Mouse (Mus musculus) midbrain, embryonic 13.5 days (tissue): ENCODE data around the gene Trappc10. TPM values are rescaled to one million over a fixed set of nuclear protein-coding genes. Genes with fewer than 3 reads are reported as not detected.

ENCODE experiments used
- ATAC-seq: fragments of 200-750 bp; cut with Nextera tagmentation; 2 replicates; pipeline ENCODE4 v1.8.0; 2017; ENCODE audit warnings: mild to moderate bottlenecking, moderate TSS enrichment, moderate library complexity
- H3K27ac ChIP-seq: fragments of 300-500 bp; sonication (generic); 2 replicates; pipeline ENCODE4 v1.5.1; 2015; ENCODE audit warnings: inconsistent platforms, mild to moderate bottlenecking, moderate library complexity
- H3K27me3 ChIP-seq: fragments of 300-500 bp; sonication (generic); 2 replicates; pipeline ENCODE4 v1.6.1; 2015; ENCODE audit warnings: mild to moderate bottlenecking, inconsistent platforms
- H3K36me3 ChIP-seq: fragments of 300-500 bp; sonication (generic); 2 replicates; pipeline ENCODE4 v1.6.1; 2015; ENCODE audit warnings: mild to moderate bottlenecking, inconsistent platforms
- H3K4me1 ChIP-seq: fragments of 300-500 bp; sonication (generic); replicated peaks from 2 replicates; pipeline ENCODE4 v1.6.1; 2015; ENCODE audit warnings: inconsistent platforms
- H3K4me2 ChIP-seq: fragments of 300-500 bp; sonication (generic); replicated peaks from 2 replicates; pipeline ENCODE4 v1.6.1; 2015; ENCODE audit warnings: moderate library complexity, mild to moderate bottlenecking, inconsistent platforms
- H3K4me3 ChIP-seq: fragments of 300-500 bp; sonication (generic); replicated peaks from 2 replicates; pipeline ENCODE4 v1.5.1; 2015; ENCODE audit warnings: mild to moderate bottlenecking, inconsistent platforms
- H3K9ac ChIP-seq: fragments of 300-500 bp; sonication (generic); replicated peaks from 2 replicates; pipeline ENCODE4 v1.6.1; 2015; ENCODE audit warnings: mild to moderate bottlenecking, inconsistent platforms
- H3K9me3 ChIP-seq: fragments of 300-500 bp; sonication (generic); 2 replicates; pipeline ENCODE4 v1.6.1; 2016; ENCODE audit warnings: mild to moderate bottlenecking, inconsistent platforms
- WGBS: fragments of 180-500 bp; shearing (Covaris S2); methylation state at CpG from one replicate; pipeline ENCODE4 v1.1.7; 2015; 5-methylcytosine and 5-hydroxymethylcytosine counted together
- polyA plus RNA-seq: library from polyadenylated mRNA; unstranded; fragments of >200 nt; fragmentation: Nextera tagmentation; extraction: Ambion mirVana; gene quantifications from 2 replicates; pipeline ENCODE4 v1.2.1, GENCODE M21; 2015

Trappc10 gene
- polyA plus RNA-seq, 1 experiment from 2014 or later, result 26.7 TPM

DNA sequence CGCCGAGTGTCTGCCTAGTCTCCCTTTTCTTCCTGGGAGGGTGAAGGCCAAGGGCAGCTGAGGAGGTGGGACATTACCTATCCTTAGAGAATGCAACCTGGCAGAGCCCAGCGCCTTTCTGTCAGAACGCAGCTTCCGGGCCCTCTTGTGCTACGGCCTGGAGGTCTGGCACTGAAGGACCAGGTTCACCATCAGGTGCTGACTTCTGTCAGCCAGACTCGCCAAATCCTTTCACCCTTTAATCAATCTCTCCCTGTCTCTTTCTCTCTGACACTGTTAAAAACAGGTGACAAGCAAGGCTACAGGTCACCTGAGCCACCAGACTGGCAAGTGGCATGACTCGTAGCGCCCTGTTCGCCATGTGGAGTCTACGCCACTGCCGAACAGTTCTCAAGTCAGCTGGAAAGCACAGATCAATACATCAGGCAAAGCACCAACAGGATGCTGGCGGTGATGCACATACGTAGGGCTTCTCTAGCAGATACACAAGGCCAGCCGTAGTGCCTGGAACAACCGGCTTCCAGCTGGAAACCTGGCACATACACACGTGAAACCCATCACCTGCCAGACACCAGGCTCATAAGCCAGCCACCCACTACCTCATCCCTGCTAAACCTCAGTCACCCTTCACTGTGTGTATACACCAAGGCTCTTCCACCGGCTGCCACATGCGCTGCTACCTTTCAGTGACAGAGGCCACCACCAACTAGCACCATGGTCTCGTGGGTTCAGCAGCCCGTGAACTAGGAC, 79.0 kb downstream of the Trappc10 start:
- Histone ChIP-seq H3K4me1 (peaks cover 26% of the 10 kb centered on the region), H3K4me3 (no peak overlapping the region), H3K27me3 (no peaks in the 10 kb centered on the region), H3K4me2 (no peak overlapping the region), H3K27ac (no peak overlapping the region), H3K9ac (no peak overlapping the region), H3K9me3 (no peaks in the 10 kb centered on the region), H3K36me3 (peaks cover 62% of the 10 kb centered on the region)
- WGBS, result 94% methylated on average over 21 of the region's 21 CpGs
- no peak for ATAC-seq

DNA sequence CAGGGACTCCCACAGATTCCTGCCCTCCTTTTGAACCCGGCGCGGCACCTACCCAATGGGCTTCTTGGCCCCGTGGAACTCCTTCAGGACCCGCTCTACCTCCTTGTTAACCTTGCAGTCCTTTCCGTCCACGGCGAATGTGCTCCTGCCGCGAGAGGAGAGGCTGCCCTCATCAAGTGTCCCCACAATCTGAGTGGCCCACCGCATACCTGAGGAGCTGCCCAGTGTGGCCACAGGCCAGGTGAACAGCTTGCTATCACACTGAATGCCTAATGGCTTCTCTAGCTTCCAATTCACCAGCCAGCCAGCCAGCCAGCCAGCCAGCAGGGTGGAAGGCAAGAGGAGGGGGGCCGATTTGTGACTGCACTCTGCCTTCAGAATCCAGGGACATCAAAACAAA, 79.7 kb downstream of the Trappc10 start:
- peaks cover 21% of the 10 kb centered on the region for H3K4me1 ChIP-seq
- no peaks in the 10 kb centered on the region for H3K27me3 ChIP-seq
- H3K9ac ChIP-seq, result no peak overlapping the region
- H3K4me3 ChIP-seq, result no peak overlapping the region
- H3K27ac ChIP-seq, result no peak overlapping the region
- no peaks in the 10 kb centered on the region for H3K9me3 ChIP-seq
- H3K4me2 ChIP-seq, result no peak overlapping the region
- 90% methylated on average over 12 of the region's 12 CpGs for WGBS
- no peak for ATAC-seq
- peaks cover 65% of the 10 kb centered on the region for H3K36me3 ChIP-seq

DNA sequence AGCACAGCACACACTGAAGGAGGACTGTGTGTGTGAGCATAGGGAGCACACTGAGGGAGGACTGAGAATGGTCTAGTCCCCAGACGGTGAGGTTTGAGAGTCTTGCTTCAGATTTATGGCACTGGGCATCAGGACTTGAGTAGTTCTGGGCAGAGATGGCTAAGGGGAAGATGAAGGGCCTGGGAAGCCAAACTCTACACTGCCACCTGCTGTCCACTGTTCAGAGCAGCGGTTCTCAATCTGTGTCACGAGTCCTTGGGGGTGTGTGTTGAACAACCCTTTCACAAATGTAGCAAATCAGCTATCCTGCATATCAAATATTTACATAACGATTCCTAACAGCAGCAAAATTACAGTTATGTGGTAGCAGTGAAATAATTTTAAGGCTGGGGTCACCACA, 80.5 kb downstream of the Trappc10 start:
- no peak overlapping the region for H3K27ac ChIP-seq
- H3K27me3 ChIP-seq, result no peaks in the 10 kb centered on the region
- ATAC-seq, result no peak
- H3K4me2 ChIP-seq, result no peak overlapping the region
- H3K4me3 ChIP-seq, result no peak overlapping the region
- 37% methylated on average over 4 of the region's 4 CpGs for WGBS
- H3K36me3 ChIP-seq, result peaks cover 65% of the 10 kb centered on the region
- no peak overlapping the region for H3K9ac ChIP-seq
- no peaks in the 10 kb centered on the region for H3K9me3 ChIP-seq
- peaks cover 25% of the 10 kb centered on the region for H3K4me1 ChIP-seq

DNA sequence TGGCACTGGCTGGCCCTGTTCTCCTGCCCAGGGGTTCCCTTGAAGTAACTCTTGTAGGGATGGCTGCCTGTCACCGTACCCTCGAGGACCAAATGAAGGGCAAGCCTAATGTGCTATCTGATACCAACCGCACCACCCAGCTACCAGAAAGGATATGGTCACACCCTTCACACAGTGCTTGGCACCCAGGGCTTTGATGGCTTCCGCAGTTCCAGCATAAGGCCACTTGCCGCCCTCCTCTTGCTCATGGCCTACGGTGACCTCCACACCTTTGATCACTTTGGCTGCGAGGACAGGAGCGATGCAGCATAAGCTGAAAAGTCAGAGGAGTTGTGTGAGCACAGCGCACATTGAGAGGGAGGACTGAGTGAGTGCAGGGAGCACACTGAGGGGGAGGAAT, 81.2 kb downstream of the Trappc10 start:
- peaks cover 65% of the 10 kb centered on the region for H3K36me3 ChIP-seq
- WGBS, result 93% methylated on average over 9 of the region's 9 CpGs
- peaks cover 18% of the 10 kb centered on the region for H3K4me1 ChIP-seq

DNA sequence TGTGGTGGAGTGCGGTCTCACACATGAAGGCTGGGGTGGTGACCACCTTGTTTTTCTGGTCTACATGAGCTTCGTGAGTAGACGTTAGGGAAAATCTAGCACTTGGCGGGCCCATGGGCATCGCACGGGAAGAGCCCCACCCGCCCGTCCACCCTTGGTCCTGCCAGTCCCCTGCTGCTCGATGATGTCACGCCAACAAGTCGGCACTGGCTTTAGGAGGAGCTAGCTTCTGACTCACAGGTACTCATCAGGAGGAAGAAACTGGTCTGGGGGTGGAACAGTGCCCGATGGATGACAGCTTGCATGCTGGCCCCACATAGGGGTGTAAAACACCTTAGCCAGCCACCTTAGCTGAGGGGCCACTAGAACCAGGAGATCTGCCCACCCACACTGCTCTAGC, 81.8 kb downstream of the Trappc10 start:
- ATAC-seq, result no peak
- Histone ChIP-seq H3K9ac (no peak overlapping the region), H3K4me3 (no peak overlapping the region), H3K9me3 (no peaks in the 10 kb centered on the region), H3K27ac (no peak overlapping the region), H3K27me3 (no peaks in the 10 kb centered on the region), H3K36me3 (peaks cover 62% of the 10 kb centered on the region), H3K4me1 (peaks cover 13% of the 10 kb centered on the region), H3K4me2 (no peak overlapping the region)
- 97% methylated on average over 12 of the region's 12 CpGs for WGBS

More for the DNA sequence above, 81.2 kb downstream of the Trappc10 start:
- no peak overlapping the region for H3K4me3 ChIP-seq
- no peaks in the 10 kb centered on the region for H3K27me3 ChIP-seq
- H3K4me2 ChIP-seq, result no peak overlapping the region
- H3K9me3 ChIP-seq, result no peaks in the 10 kb centered on the region
- ATAC-seq, result no peak
- no peak overlapping the region for H3K9ac ChIP-seq
- no peak overlapping the region for H3K27ac ChIP-seq

DNA sequence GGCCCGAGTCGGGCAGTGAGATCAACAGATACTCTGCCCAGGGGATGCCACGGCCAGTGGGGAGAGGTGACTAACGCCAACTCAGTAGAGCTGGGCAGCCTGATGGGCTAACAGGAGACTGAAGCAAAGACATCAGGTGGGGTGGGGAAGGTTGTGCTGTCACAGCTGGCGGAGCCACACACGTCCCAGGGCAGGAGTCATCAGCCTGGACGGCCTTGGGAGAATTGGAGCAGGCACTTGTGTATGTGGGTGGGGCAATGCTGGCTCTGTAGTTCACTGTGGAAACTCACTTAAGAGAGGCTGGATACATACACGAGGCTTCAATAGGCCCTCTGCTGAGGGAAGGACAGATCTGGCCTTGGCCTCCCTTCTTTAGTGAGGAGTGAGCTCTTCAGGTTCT, 83.3 kb downstream of the Trappc10 start:
- 85% methylated on average over 8 of the region's 8 CpGs for WGBS
- Histone ChIP-seq H3K4me1 (peaks cover 9% of the 10 kb centered on the region), H3K4me2 (no peak overlapping the region), H3K27ac (no peak overlapping the region), H3K9ac (no peak overlapping the region), H3K36me3 (peaks cover 47% of the 10 kb centered on the region), H3K27me3 (no peaks in the 10 kb centered on the region), H3K9me3 (no peaks in the 10 kb centered on the region), H3K4me3 (no peak overlapping the region)
- ATAC-seq, result no peak

DNA sequence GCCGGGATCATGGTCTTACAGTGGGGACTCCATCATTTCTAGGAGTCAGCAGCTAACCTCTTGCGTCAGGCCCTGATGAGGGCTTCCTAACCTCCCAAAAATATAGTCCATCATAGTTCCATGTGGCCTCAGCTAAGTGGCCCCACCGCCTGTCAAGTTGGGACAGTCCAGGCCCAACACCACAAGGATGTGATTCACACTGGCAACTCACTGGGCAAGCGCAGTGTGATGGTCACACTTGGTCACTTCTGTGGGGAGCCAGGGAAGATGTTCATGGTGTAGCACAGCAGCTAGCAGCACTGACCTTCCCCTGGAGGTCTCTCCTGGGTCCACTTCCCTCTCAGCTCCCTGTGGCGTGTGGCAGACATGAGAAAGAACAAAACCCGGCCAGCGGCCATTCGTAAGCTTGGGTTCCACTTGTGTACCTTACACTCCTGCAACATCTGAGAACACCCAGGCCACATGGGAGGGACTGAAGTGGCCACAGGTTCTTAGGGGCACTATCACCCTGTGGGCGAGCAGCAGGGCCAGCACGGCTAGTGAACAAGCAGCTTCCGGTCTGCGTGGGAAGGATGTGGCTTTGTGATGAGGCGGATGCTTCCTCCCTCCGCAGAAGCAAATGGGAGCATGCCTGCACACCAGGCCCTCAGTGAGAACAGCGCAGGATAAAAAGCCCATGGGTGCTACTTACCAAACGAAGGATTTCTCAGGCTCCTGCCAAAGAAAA, 83.9 kb downstream of the Trappc10 start:
- Histone ChIP-seq H3K4me1 (peaks cover 9% of the 10 kb centered on the region), H3K4me2 (no peak overlapping the region), H3K4me3 (no peak overlapping the region), H3K27ac (no peak overlapping the region), H3K36me3 (peaks cover 41% of the 10 kb centered on the region), H3K9ac (no peak overlapping the region), H3K9me3 (no peaks in the 10 kb centered on the region), H3K27me3 (no peaks in the 10 kb centered on the region)
- WGBS, result 89% methylated on average over 16 of the region's 16 CpGs
- ATAC-seq, result peak; percentile 7

DNA sequence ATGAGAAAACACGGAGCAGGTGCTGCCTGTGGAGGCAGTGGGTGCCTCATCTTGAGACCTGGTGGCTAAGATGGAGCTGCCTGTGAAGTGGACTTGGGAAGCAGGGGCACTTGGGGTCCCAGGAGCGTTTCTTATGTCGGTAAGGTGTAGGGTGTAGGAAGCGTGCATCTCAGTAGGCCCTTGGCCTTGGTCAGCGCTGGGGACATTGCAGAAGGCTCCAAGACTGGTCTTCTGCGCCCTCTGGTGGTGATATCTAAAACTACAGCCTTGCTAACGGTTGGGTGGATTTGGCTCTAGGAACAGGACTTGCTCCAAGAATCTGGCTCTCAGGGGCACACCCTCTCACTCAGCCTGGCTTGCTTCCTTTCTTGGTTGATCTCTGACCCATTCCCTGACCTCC, 84.5 kb downstream of the Trappc10 start:
- H3K4me3 ChIP-seq, result no peak overlapping the region; the same call in 1 of the 2 replicates
- peaks cover 35% of the 10 kb centered on the region for H3K36me3 ChIP-seq
- no peak overlapping the region for H3K9ac ChIP-seq
- no peak overlapping the region for H3K27ac ChIP-seq
- H3K27me3 ChIP-seq, result no peaks in the 10 kb centered on the region
- peaks cover 9% of the 10 kb centered on the region for H3K4me1 ChIP-seq
- peak overlapping the region; percentile 45 for H3K4me2 ChIP-seq
- no peaks in the 10 kb centered on the region for H3K9me3 ChIP-seq
- 4% methylated on average over 7 of the region's 7 CpGs for WGBS
- peak; percentile 82 for ATAC-seq

DNA sequence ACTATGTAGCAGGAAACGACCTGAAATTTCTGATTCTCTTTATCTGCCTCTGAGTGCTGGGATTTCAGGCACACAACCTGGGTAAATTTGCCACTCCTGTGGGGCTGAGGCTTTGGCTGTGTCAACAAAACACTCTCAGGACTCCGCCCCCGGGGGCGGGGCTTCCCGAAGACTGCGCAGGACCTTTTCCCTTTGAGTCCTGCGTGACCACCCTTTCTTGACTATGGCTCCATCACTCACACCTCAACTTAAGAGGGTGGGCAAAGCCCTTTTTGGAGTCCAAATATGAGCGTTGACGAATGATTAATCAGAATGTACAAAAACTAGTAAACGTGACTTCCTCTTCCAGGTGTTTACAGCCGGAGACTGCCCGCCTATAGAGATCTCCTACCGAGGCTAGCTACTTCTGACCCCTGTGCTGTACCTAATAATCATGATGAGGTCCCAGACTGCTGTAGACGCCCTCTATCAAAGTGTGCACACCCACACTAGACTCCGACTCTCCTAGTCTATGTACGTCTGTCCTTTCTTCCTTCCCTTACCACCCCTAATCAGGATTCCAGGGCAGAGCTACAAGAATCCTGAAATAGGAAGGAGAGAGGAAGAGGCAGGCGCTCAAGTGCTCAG, 85.1 kb downstream of the Trappc10 start:
- no peak overlapping the region; the same call in 1 of the 2 replicates for H3K9ac ChIP-seq
- peaks cover 31% of the 10 kb centered on the region for H3K36me3 ChIP-seq
- no peaks in the 10 kb centered on the region for H3K9me3 ChIP-seq
- peak overlapping the region; percentile 45 for H3K4me2 ChIP-seq
- peak; percentile 40 for ATAC-seq
- peak overlapping the region; percentile 2; the same call in 1 of the 2 replicates for H3K4me3 ChIP-seq
- H3K27me3 ChIP-seq, result no peaks in the 10 kb centered on the region
- H3K27ac ChIP-seq, result no peak overlapping the region
- 14% methylated on average over 17 of the region's 17 CpGs for WGBS
- H3K4me1 ChIP-seq, result peaks cover 9% of the 10 kb centered on the region

DNA sequence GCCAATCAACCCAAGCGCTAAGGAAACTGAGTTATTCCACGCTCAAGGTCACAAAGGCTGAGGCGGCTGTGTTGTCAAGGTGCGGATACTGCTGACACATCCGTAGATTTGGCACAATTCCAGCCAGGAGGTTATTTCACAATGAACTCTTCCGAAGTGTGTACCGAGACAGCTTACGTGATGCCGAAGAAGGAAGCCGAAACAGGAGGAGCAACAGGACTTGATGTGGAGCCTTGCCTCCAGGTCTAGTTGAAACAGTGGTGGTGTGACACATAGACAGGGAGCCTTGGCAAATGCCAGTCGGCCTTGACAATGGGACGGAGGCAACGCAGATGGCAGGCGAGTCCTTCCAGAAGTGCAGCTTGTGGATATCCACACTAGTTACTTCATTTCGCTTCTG, 86.4 kb downstream of the Trappc10 start:
- peaks cover 22% of the 10 kb centered on the region for H3K36me3 ChIP-seq
- no peak overlapping the region for H3K4me2 ChIP-seq
- no peak for ATAC-seq
- H3K9me3 ChIP-seq, result no peaks in the 10 kb centered on the region
- 92% methylated on average over 15 of the region's 15 CpGs for WGBS
- H3K4me3 ChIP-seq, result no peak overlapping the region
- peaks cover 9% of the 10 kb centered on the region for H3K4me1 ChIP-seq
- no peaks in the 10 kb centered on the region for H3K27me3 ChIP-seq
- H3K9ac ChIP-seq, result no peak overlapping the region
- no peak overlapping the region for H3K27ac ChIP-seq

DNA sequence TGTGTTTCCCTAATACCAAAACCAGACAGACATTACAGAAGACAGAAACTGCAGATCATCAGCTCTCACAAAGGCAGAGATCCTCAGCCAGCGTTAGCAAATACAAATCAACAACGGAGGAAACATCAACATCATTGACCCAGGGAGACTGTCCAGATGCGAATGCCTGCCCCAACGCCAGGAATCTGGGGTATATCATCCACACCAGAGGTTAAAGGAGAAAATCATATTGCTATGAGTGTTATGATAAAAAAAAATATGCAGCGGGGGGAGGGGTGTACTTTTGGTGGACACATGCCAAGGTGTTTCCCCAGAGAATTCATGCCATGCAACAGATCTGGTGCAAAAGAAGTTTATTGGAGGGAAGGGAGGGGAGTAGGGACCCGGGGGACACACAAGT, 87.5 kb downstream of the Trappc10 start:
- Histone ChIP-seq H3K9ac (no peak overlapping the region), H3K4me2 (no peak overlapping the region), H3K27me3 (no peaks in the 10 kb centered on the region), H3K36me3 (peaks cover 13% of the 10 kb centered on the region), H3K9me3 (no peaks in the 10 kb centered on the region), H3K27ac (no peak overlapping the region), H3K4me3 (no peak overlapping the region), H3K4me1 (peaks cover 9% of the 10 kb centered on the region)
- no peak for ATAC-seq
- WGBS, result 84% methylated on average over 6 of the region's 6 CpGs
